Mouse (Mus musculus) inflammation-experienced regulatory T-cells, adult 6 months (primary cell): Measurements from ENCODE around the gene Zfp874a. TPM values are rescaled to one million over a fixed set of nuclear protein-coding genes. Genes with fewer than 3 reads are reported as not detected.
"Not testable (repeated sequence)": the region's sequence is repeated elsewhere in the genome, so short reads cannot be mapped to it uniquely, and the experiment has no call there.

Source experiments
- ATAC-seq: one replicate; pipeline ENCODE4 v1.8.0; 2017
- polyA plus RNA-seq, 3 experiments: library from polyadenylated mRNA; unstranded; fragments of 100-300 nt; shearing (Covaris generic); gene quantifications; one replicate each; pipeline ENCODE4 v1.2.1; 2017

Zfp874a gene
- 10 to 100 TPM; 12.7 to 18.2 (median 15.3) TPM for polyA plus RNA-seq

- ATAC-seq, result peak; percentile 100
These were observed at the start of gene Zfp874a for GRCm38 (mm10) chr13:67451172-67452020. Gene Zfp874a, minus strand, starts transcription at chr13:67451624.

- no peak for ATAC-seq
These were observed 49.5 kb upstream of the Zfp874a start for GRCm38 (mm10) chr13:67500908-67501307.

DNA sequence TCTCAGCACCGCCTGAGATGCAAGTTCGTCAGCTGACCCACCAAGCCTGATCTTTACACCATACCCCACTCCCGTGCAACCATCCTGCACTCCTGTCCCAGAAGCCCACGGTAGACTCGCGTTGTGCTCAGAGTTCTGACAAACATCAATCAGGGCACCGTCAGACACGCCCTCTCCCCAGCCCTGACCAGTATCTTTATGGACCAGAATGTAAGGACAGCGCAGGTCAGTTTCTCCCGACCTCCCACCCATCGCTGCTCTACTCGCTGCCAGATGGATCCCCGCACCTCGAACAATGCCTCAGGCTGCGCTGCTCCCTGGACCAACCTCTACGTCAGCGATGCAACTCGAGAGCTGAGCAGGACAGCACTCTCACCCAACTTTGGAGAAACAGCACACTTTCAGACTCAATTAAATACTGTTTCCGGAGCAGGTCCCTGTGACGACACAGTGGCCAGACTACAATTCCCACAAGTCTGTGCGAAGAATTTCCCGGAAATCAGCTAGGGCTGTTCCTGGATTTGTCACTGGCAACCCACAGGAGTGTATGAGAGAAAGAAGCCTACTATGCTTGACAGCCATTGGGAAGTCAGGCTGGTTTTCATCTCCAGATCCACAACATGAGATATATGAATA lies 48.8 kb upstream of the Zfp874a start, which contains the start of gene Zfp58:
TSS of gene Zfp58 (minus strand) at position 472 of the 636 bp plus-strand sequence.
- peak; percentile 99 for ATAC-seq

- no peak for ATAC-seq
These were observed 44.2 kb upstream of the Zfp874a start for GRCm38 (mm10) chr13:67495631-67496030.

- peak; percentile 47 for ATAC-seq
These were observed 33.0 kb upstream of the Zfp874a start for GRCm38 (mm10) chr13:67484424-67484811.

DNA sequence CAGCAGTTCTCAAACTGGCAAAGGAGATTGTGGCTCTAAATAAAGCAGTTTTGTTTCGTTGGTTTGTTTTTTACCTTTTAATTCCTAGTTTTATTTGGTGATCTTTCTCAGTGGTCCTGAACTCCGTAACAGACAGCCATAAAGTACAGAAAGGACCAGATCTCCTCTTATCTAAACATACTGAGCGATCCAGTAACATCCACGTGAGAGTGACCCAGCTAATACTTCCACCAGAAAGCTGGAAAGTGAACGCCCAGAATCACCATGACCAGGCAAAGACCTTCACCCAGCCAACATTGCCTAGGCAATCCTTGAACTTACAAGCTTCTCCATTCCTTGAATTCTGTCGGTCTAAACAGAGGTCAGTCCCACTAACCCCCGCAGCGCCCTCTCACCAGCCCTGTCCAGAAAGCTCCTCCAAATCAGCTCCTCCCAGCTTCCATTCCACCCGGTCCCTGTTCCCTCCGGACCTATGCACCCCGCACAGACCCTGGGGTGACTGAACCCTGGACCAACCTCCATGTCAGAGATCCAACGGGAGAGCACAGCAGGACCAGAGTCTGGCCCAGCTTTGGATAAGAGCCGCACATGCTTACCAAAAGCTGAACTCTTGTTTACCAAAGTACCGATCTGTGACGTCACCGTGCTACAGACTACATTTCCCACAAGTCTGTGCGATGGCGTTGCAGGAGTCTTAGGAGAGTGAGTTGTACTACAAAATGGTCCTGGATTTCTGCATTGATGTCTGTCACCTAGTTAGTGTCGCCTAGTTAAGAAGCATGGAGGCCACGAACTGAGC lies 32.4 kb upstream of the Zfp874a start, which contains the start of gene Zfp874b:
TSS of gene Zfp874b (minus strand) at position 634 of the 799 bp plus-strand sequence.
- ATAC-seq, result peak; percentile 98

GRCm38 (mm10) chr13:67481528-67481927 lies 30.1 kb upstream of the Zfp874a start:
- no peak for ATAC-seq

GRCm38 (mm10) chr13:67469274-67469673 lies 17.9 kb upstream of the Zfp874a start:
- no peak for ATAC-seq

- not testable (repeated sequence) for ATAC-seq
These were observed 12.2 kb upstream of the Zfp874a start for GRCm38 (mm10) chr13:67463506-67464185.

DNA sequence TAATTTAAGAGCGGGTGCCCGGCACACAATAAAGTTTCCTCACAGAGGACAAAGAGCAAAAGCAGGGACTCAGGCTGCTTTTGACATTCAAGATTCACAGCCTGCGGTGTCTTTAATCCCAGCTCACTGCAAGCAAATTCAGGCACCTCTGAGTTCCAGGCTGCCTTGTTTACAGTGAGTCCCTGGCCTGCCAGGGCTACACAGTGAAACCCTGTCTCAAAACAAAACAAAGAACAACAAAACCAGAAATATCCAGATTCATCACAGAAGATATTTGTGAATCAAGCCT lies 541 bp upstream of the Zfp874a start:
- ATAC-seq, result no peak

- ATAC-seq, result not testable (repeated sequence)
These were observed 14.3 kb downstream of the Zfp874a start for GRCm38 (mm10) chr13:67437095-67437494.

DNA sequence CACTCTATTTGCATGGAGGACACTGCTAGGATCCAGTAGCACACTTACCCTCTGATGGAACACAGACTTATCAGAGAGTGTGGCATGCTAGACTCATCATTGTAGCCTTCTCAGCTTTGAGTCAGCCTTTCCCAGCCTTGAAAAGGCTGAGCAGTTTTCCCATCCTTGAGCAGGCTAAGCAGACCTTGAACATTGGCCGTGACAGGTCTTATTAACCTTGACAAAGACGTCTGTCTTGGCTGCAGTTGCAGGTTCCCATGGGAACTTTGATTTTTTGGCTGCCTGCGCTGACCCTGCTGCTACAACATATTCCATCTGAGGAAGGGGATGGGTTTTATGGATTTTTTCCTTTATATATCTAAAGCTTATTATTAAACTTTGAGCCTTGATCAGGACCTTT lies 23.3 kb downstream of the Zfp874a start:
- ATAC-seq, result no peak

GRCm38 (mm10) chr13:67425699-67426098 lies 25.7 kb downstream of the Zfp874a start:
- ATAC-seq, result not testable (repeated sequence)

DNA sequence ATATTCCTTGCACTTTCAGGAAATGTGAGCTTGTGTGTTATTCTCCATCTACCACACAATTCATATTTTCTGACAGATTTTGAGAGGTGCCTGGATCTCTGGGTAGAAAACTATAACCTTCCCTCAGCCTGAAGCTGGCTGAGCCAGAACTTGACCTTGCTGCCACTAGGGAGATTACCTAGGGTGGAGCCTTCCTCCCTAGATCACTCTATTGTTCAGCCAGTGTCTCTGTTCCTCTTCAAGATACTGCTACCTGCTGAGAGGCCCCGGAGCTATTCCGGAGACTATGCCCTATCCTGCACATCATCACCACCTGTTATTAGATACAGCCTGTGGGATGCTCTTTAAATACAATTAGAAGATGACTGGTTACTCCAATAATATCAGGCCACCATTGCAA lies 28.9 kb downstream of the Zfp874a start:
- ATAC-seq, result not testable (repeated sequence)

GRCm38 (mm10) chr13:67421207-67421857 lies 30.1 kb downstream of the Zfp874a start, which contains the start of gene Zfp459:
Gene Zfp459, minus strand, starts transcription at chr13:67421418.
- ATAC-seq, result peak; percentile 86

- ATAC-seq, result no peak
These were observed 30.7 kb downstream of the Zfp874a start for GRCm38 (mm10) chr13:67420558-67421206.

- no peak for ATAC-seq
These were observed 34.6 kb downstream of the Zfp874a start for GRCm38 (mm10) chr13:67416811-67417210.

DNA sequence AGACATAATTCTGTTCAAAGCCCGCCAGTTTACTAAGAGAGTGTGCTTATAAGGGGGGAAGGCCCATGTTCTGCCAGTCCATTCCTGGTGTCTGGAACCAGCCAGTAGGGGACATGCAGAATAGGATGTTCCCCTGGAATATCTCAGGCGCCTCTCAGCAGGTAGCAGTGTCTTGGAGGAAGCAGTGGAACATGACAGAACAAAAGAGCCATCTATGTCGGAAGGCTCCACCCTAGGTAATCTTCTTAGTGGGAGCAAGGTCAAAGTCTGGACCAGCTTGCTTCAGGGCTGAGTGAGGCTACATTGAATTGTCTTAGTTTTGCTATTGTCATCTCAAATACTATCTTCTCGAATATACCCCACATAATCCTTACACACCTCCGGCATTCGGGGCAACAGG lies 35.7 kb downstream of the Zfp874a start:
- no peak for ATAC-seq

- not testable (repeated sequence) for ATAC-seq
These were observed 37.8 kb downstream of the Zfp874a start for GRCm38 (mm10) chr13:67413634-67414033.

DNA sequence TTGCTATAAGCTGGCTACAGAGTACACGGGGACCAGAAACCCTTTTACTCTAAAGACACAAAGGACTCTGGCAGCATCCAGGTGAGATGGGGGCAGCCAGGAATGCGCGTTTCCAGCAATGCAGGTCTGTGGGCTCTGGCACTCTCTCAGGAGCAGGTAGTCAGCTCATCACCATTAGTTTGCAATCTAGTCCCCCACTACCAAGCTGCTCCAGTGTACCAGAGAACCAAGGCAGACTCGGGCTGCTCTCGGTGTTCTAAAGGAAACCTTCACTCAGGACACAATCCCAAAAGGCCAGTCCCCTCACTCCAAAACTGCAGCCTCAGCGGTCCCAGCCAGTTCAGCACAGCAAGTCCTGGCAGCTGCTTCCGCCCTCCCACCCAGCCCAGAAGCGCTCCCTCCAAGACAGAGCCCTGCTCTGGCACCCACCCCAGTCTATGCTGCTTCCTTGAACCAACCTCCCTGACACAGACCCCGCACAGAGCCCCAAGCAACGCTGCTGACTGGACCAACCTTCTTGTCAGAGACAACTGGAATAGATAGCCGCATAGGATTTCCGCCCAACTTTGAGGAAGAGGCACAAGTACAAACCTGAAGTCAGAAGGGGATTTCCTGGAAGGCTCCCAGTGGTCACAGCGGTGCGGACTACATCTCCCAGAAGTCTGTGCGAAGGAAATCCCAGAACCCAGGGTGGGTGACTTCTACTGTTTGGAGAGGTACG lies 52.1 kb downstream of the Zfp874a start, which contains the start of gene Zfp429:
TSS of gene Zfp429 (minus strand) at position 637 of the 721 bp plus-strand sequence.
- peak; percentile 99 for ATAC-seq
